Mouse (Mus musculus) myocyte (in vitro differentiated cells): ENCODE measurements around the gene Grik4.

Experiments used
- CEBPB ChIP-seq: IDR thresholded peaks from 2 replicates; pipeline ENCODE4 v1.6.1; 2011; ENCODE audit warnings: mild to moderate bottlenecking, moderate library complexity; ENCODE audit not compliant: poor library complexity, insufficient read depth, severe bottlenecking
- E2F4 ChIP-seq: IDR thresholded peaks from one replicate; pipeline ENCODE4 v1.6.1; 2011; ENCODE audit warnings: mild to moderate bottlenecking, control low read depth, moderate library complexity; ENCODE audit not compliant: insufficient read depth
- MAX ChIP-seq: IDR thresholded peaks from one replicate; pipeline ENCODE4 v1.6.1; 2011; ENCODE audit warnings: low read depth, mild to moderate bottlenecking, control low read depth
- MYOD1 ChIP-seq, 3 experiments: IDR thresholded peaks; one replicate each; pipeline ENCODE4 v1.6.1; 2011; ENCODE audit warnings: control low read depth in 2 of 3, low read depth in 2 of 3, mild to moderate bottlenecking in 2 of 3, moderate library complexity in 1 of 3; ENCODE audit not compliant: insufficient read length in 2 of 3, control insufficient read depth in 1 of 3
- MYOG ChIP-seq, 3 experiments: IDR thresholded peaks; one replicate each; pipeline ENCODE4 v1.6.1; 2011; ENCODE audit warnings: control low read depth in 2 of 3, low read depth in 2 of 3, mild to moderate bottlenecking in 2 of 3; ENCODE audit not compliant: insufficient read length in 2 of 3, control insufficient read depth in 1 of 3, insufficient read depth in 1 of 3
- POLR2A ChIP-seq: IDR thresholded peaks from one replicate; pipeline ENCODE4 v1.6.1; 2011; ENCODE audit warnings: low read depth, mild to moderate bottlenecking, control low read depth, moderate library complexity; ENCODE audit not compliant: insufficient read length
- POLR2AphosphoS2 ChIP-seq: IDR thresholded peaks from one replicate; pipeline ENCODE4 v1.6.1; 2011; ENCODE audit warnings: low read depth, control low read depth; ENCODE audit not compliant: insufficient read length
- TCF12 ChIP-seq: IDR thresholded peaks from one replicate; pipeline ENCODE4 v1.6.1; 2011; ENCODE audit warnings: mild to moderate bottlenecking, control low read depth; ENCODE audit not compliant: poor library complexity, insufficient read depth, severe bottlenecking
- TCF3 ChIP-seq: IDR thresholded peaks from one replicate; pipeline ENCODE4 v1.6.1; 2011; ENCODE audit warnings: low read depth, control low read depth; ENCODE audit not compliant: insufficient read length
- USF1 ChIP-seq: IDR thresholded peaks from one replicate; pipeline ENCODE4 v1.6.1; 2011; ENCODE audit warnings: low read depth, mild to moderate bottlenecking, control low read depth, moderate library complexity

GRCm38 (mm10) chr9:42721718-42722117 lies 222.6 kb downstream of the Grik4 start:
- TF ChIP-seq MYOG (IDR thresholded peaks at IDR 0.05; ENCODE audit: control insufficient read depth in 1 of 3, insufficient read depth in 1 of 3, insufficient read length in 2 of 3, low read depth in 2 of 3): no peak
- no peak for TF ChIP-seq POLR2AphosphoS2
- no peak for TF ChIP-seq TCF12
- TF ChIP-seq POLR2A: no peak
- no peak for TF ChIP-seq TCF3
- TF ChIP-seq MAX: no peak
- no peak for TF ChIP-seq USF1
- no peak for TF ChIP-seq E2F4
- no peak for TF ChIP-seq CEBPB
- TF ChIP-seq MYOD1 (IDR thresholded peaks at IDR 0.05; ENCODE audit: control insufficient read depth in 1 of 3, insufficient read length in 2 of 3, low read depth in 2 of 3): no peak
